Mouse (Mus musculus): Measurements from ENCODE around the gene Clec3a.
A peak's percentile ranks its signal among the peaks of the same experiment; 100 is the strongest.

Gene Clec3a

DNA sequence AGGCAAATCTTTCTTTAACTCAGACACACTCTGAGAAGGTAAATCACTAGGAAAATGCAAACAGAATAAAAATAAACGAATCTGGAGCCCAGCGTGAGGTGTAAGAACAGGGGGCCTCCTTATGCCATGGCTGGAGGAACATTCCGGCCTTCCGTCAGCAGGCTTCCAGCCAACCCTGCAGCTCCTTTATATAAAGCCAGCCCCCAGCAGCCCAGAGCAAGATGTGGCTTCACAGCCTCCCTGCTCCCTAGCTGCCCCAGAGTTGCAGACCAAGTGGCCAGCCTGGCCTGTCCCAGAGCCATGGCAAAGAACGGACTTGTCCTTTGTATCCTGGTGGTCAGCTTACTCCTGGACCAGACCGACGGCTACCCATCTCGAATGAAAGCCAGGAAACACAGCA is at the start of gene Clec3a:
Clec3a (plus strand) TSS at position 301 of the 400 bp plus-strand sequence.
- DNase-seq = no peak

DNA sequence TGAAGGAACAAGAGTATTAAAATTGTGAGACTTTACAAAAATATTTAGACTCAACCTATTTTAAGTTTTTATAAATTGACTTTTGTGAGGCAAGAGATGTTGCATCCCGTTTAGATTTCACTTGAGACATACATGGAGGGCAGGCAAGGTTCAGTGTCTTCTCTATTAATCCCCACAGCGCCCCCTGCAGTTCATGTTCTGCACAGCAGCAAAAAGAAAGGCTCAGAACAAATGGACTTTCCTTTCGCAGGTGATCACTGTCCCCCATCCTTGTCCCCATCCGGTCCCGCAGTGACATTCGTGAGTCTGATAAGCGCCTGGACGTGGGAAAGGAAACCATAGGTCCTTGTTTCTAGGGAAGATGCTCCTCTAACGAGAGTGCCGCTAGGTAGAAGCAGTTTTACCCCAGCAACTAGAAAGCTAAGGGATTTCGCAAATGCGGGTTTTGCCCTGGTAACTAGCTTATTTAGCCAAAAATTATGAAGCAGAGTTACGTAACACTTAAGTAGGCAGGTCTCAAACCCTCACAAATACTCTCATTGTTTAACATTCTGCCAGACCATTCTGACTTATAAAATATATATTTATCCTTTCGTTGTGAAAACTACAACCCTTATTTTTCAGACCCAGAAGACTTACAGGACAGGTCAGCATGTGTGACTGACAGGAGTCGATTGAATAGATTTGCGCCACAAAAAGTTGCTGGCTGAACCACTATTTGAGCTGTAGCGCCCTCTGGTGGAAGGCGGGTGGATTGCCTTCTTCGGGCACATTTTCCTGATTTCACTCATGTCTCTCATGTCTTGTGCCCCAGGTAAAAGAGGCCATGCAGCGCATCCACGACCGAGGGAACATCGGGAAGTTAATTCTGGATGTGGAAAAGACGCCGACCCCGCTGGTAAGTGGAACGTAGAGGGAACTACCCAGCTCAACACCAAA is 48.6 kb upstream of the Clec3a start:
- peak; percentile 76 for DNase-seq

DNA sequence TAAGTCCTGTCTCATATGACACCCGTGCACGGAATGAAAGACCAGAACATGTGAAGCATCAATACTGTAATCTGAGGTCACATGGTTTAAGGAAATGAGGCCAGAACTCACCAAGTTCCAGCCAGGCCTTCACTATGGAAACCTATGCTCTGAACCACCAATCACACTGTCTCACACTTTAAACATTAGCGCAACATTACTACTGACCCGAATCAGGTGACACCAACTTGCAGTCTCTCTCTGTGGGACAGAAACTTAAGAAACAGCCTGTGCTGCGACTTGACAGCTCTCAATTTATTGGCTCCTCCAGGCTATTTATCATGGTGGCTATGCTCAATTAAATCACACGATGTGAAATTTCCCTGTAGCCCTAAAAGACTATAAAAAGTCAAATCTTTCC is 43.5 kb upstream of the Clec3a start:
- DNase-seq = no peak

DNA sequence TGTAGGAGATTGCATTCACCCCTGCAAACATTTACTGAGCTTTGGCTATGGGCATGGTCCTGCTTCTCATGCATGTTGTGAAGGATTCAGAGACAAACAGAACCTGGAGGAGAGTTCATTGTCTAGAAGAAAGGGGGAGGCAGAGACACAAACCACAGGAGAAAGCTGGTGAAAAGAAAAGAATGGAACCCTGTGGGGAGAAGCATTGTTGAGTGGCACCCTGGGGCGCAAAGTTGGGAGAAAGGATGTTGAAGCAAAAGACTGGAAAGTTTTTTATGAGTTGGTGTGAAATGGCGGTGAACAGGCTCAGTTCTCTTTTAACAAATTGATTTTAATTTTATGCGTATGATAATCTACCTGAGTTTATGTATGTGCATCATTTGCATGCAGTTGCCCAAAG is 33.7 kb upstream of the Clec3a start:
- DNase-seq = no peak

DNA sequence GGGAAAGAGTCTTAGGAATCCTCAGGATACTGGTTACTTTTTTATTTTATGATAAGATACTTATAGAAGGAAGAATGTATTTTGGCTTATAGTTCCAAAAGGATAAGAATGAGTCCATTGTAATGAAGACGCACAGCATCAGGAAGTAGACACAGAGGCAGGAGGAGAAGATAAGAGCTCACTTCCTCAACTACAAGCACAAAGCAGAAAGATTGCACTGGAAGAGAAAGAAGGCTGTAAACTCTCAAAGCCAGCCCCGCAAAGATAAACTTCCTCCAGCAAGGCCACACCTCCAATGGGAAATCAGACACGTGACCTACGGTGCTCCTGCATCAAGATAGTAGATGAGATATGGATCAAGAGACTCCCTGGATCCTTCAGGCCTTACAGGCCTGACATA is 30.4 kb upstream of the Clec3a start:
- DNase-seq = no peak

DNA sequence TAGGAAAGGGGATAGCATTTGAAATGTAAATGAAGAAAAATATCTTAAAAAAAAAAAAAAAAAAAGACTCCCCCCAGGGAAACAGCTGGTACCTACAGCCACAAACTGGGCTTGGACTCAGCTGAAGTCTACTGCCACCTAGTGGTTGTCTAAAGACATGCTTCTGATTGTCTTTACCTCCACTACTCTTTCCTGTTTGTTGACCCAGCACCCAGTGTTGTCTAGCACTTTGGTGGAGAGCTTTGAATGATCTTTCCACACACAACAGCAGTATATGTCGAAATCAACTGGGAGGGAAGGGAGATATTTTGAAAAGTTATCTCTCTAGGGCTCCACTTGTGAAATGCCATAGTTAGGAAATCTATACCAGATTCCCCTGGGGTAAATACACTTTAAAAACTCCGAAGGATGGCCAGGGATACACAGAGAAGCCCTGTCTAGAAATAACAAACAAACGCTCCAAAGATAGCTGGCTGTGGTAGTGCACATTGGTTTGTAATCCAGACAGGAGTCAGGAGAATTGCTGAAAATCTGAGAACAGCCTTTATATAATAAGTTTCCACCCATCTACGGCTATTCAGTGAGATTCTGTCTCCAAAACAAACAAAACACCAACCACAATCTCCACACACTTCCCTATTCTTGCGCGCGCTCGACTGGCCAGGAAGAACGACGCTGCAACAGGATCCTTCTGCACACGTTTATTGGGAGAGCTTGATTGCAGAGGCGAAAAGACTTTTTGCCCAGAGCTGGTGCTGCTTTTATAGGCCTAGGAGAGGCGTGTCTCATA is 27.2 kb upstream of the Clec3a start:
- no peak for DNase-seq

DNA sequence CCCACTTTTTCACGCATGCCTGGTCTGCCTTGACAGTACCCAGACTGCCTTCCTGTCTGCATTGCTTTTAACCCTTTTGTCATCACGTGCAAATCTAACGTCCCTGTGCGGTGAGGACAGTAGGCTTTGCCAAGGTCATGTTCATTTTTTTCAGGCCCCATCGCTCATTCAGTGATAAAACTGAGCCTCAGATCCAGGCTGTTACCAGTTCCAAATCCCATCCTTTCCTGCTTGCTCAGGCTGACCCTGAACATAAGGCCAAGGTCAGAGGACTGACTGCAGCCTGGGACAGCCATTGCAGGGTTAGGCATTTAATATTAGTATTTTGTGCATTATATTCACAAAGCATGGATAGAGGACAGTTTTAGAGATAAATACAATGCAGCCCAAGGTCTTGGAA is 19.6 kb upstream of the Clec3a start:
- DNase-seq = no peak

DNA sequence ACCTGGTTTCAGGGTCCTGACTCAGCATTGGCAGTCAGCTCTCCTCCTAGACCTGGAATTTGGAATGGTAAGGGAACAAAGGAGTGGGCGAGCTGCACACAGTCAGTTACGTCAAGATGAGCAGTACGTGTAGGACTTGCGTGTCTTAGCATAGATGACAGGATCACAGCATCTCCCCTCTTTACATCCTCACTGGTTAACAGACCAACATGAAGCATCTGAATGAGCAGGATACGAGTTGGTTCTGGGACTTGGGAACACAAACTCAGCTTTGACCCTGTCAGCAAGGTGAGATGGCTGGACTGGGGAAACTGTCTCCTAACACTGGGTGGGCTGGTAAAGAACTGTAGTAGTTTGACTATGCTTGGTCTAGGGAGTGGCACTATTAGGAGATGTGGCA is 18.6 kb upstream of the Clec3a start:
- DNase-seq = no peak

DNA sequence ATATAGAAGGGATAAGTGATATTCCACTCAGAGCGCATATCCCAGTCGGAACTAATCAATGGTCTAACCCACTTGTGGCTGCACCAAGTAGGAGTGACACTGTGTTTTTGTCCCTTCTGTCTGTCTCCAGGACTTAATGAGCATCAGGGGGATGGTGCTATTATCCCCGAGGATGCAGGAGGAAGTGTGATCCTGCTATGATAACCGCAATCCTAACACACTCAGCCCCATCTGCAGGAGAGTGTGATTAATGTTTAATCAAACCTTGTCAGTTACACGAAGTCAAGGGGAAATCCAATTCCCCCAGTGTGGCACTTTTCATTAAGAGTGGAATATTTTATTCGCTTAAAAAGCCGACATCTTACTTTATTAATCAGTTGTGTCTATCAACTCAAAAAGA is 16.2 kb upstream of the Clec3a start:
- no peak for DNase-seq

DNA sequence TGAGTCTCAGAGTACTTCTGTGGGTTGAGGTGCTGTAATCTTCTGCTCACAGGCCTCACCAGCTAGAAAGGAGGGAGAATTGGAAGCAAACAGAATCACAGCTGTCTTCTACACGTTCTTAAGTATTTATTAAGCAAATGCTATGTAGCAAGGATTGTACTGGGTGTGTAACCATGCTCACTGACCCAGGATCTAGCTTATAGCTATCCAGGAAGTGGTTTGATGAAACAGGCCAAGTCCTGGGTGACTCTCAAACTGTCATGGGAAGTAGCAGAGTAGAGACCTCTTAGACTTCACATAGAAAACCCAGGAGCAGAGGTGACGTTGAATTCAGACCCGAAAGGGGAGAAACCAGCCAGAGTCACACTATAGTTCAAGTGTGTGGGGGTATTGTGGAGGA is 6.5 kb upstream of the Clec3a start:
- DNase-seq = no peak

DNA sequence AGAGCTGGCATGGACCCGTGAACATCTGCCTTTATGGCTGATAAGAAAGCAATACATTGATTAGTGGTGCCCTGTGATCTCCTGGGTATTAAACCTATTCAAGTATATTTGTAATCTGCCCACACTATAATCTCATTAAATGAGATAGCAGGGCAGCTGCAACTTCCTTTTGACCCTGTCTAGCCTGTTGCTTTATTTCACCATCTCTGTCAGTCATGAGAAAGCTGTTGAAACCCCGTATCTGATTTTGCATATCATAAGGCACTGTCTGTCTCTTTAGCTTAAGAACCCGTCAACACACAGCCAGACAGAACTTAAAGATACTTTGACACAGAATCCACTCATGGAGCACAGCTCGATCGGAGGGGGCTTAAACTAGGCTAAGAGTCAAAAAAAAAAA is 600 bp downstream of the Clec3a start:
- DNase-seq = no peak

DNA sequence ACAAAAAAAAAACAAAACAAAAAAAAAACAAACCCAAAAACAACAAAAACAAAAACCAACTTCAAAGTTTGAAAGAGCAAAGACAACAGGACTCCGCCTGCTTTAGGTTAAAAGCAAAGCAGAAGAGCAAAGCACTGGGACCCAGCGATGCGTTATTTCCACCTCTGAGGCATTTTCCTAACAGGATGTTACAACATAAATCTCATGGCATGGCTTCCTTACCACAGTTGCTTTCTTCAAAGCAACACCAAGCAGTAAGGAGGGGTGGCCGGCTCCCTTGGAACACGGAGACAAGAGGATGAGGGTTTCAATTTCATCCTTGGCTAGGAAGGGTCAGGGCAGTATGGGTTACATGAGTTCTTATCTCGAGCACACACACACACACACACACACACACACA is 1.0 kb downstream of the Clec3a start:
- no peak for DNase-seq

DNA sequence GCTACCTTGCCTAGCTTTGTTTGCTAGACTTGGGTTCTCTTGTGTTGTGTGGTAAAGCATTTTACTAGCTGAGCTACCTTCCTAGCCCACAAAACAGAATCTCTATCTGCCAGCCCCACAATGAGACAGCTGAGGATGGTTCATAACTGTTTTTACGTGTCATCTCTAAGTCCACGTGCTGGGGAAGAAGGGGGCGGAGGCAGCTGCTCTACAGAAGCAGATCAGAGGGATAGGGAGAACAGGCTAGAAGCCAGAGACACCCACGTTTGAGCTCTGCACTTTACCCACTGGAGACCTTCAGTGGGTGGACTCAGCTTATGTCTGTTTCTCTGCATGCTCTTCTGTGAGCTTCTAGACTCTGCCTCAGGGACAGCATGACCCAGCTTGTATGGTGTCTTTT is 3.7 kb downstream of the Clec3a start:
- DNase-seq = no peak

DNA sequence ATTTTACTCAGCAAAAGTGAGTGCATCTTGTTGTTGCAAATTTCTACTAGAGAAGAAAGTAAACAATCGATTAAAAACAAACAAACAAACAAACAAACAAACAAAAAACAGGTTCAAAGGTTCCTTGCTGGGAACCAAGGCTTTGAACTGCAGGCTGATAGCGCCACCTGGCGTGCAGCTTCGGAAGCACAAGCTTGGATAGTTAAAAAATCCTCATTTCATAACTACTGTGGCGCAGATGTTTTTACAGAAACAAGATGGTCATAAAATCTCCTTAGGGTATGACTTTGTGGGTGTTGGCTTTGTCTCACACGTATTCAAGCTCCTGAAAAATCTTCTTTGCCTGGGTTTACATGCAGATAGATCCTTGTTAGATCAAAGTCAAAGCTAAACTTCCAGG is 20.4 kb downstream of the Clec3a start:
- DNase-seq = peak; percentile 63

DNA sequence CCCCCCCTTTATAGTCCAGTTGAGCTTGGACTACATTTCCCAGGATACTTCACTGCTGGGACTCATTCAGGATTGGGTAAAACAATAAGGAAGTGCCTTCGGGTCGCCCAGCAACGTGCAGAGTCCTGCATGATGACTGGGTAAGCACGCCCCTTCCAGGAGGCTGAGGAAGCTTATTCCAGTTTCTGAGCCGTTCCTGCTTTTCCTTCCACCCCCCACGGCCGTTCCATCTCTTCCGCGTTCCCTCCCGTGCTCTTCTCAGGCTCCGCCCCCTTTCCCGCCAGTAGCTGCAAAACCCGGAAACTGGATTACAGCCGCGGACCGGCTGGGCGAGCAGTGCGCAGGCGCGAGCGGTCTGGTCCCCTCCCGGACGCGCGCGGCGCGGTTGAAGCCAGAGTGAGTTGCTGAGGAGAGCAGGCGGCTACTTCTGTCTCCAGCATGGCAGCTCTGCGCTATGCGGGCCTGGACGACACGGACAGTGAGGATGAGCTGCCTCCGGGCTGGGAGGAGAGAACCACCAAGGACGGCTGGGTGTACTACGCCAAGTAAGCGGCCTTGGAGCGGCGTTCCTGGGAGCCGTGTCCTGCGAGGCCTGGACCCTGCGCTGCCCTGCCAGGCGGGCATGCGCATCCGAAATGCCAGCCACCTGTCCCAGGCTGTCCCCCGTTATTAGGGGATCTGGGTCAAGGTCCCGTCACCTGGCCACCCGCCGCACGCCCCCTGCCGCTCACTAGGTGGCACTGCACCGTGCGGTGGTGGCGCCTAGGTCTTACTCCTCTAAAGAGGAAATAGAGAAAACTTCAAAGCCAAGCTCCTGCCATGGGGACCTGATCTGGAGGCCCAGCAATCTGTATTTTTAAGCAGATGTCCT is 21.7 kb downstream of the Clec3a start, which contains the start of gene Wwox:
Wwox (plus strand) TSS at position 322 of the 871 bp plus-strand sequence.
- DNase-seq = peak; percentile 100

DNA sequence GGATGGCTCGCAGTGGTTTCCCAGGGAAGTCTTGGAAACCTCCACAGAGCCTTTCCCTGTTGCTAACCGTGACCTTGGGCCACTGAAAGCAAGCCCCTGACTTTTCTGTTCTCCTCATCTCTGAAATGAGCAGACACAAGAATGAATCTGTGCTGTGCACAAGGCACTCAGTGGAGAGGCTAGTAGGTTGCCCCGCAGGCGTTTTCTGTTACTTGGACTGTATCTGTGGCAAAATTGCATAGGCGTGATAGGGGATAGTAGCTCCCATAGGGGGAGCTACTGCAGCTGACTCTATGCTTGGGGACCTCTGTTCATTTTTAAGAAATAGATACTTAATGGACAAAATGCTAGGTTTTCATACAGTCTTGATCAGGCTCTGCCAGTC is 22.3 kb downstream of the Clec3a start:
- DNase-seq = no peak

DNA sequence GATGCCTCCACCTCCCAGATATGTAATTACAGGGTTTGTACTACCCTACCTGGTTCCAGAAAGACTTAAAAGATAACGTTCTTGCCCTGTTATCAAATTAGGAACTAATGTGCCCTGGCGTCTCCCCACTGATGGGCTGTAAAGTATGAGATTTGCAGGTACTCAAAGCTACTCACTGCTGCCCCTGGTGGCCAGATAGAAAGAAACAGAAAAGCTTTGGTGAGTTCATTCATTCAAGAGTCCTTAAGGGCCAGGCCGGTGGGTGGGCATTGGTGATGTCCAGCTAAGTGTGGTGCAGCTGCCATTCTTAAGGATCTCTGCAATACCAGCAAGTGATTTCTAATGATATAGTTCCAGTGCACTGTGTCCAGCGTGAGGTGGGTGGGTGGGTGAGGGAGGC is 23.7 kb downstream of the Clec3a start:
- DNase-seq = peak; percentile 42

DNA sequence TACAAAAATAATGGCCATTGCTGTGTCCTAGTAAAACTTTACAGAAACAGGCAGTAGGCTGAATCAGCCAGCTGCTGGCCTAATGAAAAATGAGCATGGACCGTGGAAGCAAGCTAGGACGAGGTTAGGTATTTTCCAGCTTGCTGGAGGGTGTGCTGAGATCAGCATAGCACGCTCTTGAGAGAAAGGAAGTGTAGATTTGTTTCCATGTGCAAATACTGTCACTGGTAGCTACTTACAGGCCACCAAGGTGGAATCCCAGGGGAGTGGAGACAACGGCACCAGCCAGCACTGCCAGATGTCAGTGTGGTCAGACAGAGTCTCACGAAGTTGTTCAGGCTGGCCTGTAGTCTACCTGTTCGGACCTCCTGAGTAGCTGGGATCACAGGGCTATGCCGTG is 29.0 kb downstream of the Clec3a start:
- DNase-seq = no peak

DNA sequence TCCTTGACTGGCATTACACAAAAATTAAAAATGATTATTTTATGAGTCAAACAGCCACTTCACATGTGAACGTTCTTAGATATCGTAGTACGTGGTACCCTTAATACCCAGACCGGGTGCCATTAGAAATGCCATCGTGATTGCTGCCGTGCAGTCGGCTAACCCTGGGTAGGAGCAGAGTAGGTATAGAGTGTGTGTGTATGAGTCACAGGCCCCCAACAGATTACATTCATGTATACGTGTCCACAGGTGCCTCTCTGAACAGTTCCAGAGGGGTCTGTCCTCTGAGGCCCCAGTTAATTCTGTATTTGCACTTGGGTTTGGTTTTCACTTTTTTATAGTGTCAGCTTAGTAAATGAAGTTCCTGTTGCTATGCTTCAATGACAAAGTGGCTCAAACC is 34.4 kb downstream of the Clec3a start:
- DNase-seq = no peak

DNA sequence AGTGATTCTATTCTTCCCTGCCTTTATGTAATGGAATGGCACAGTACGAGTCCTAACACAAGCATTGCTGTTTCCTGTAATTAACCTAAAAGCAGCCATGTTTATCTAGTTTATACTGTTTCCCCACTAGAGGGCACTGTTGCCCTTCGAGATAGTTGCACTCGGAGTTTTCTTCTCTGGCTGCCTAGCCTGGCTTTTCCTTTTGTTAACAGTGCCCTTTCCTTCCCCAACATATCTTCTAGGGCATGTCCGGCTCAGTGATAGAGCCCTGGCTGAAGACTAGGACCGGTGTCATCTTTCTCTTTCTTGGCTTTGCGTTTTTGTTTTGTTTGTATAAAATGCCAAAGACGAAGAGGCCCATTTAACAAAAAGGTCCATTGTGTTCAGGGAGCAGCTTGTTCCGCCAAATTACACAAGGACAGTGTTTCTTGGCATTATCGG is 34.9 kb downstream of the Clec3a start:
- peak; percentile 83 for DNase-seq

DNA sequence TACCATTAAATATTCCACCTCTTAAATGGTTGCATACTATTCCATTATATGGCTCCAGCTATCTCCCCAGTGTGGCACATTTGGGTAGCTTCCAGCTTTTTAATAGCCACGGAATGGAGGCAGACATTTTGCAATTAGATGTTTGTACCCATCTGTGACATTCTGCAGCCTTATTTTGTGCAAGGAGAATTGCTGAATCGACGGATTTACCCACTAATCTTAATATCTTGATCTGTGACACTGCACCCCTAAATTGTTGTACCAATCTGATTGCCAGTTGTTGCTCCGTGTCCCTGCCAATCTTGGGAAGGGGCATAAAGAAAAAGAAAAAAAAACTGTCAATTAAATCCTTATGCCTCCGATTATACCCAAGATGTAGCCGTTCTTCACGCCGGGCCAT is 37.4 kb downstream of the Clec3a start:
- no peak for DNase-seq

DNA sequence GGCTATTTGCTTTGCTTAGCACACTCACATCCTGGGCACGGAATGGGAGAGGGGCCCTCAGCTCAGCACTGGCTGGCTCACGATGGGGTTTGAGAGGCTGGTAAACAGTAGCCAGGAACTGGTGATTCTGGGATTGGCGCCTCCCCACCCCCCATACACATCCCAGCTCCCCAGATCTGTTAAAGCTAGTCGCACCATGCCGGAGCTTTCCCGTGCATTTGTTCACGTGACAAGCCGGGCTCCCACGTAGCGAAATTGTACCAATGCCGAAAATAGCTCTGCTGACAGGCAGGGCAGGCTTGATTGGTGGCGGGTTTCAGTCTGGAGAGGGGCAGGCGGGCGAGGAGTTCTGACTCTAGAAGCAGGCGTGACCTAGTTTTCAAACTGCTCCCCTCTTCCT is 38.1 kb downstream of the Clec3a start:
- peak; percentile 37 for DNase-seq

All from lung, postnatal 14 days (tissue).